Mouse (Mus musculus) stomach, postnatal 0 days (tissue): ENCODE measurements around the gene Slc25a19. TPM values are rescaled to one million over a fixed set of nuclear protein-coding genes. Genes with fewer than 3 reads are reported as not detected.
"Not testable (repeated sequence)": the region's sequence is repeated elsewhere in the genome, so short reads cannot be mapped to it uniquely, and the experiment has no call there.

ENCODE experiments used
- ATAC-seq: fragments of 200-750 bp; cut with Nextera tagmentation; 2 replicates; pipeline ENCODE4 v1.8.0; 2017; ENCODE audit not compliant: low FRiP score, low TSS enrichment
- DNase-seq: peaks from one replicate; pipeline ENCODE4 v3.0.0-alpha.2; 2016; ENCODE audit warnings: low spot score
- H3K27ac ChIP-seq: fragments of 300-500 bp; sonication (generic); replicated peaks from 2 replicates; pipeline ENCODE4 v1.5.1; 2014; ENCODE audit warnings: mild to moderate bottlenecking, control low read depth
- H3K27me3 ChIP-seq: fragments of 300-500 bp; sonication (generic); 2 replicates; pipeline ENCODE4 v1.6.1; 2014; ENCODE audit warnings: low read length; ENCODE audit not compliant: control insufficient read depth, insufficient read depth
- H3K36me3 ChIP-seq: fragments of 300-500 bp; sonication (generic); 2 replicates; pipeline ENCODE4 v1.6.1; 2014; ENCODE audit warnings: low read length, mixed read lengths; ENCODE audit not compliant: control insufficient read depth, insufficient read depth
- H3K4me1 ChIP-seq: fragments of 300-500 bp; sonication (generic); replicated peaks from 2 replicates; pipeline ENCODE4 v1.6.1; 2014; ENCODE audit warnings: antibody characterized with exemption; ENCODE audit not compliant: control insufficient read depth, insufficient read depth
- H3K4me2 ChIP-seq: fragments of 300-500 bp; sonication (generic); replicated peaks from 2 replicates; pipeline ENCODE4 v1.6.1; 2014; ENCODE audit warnings: low read depth, mild to moderate bottlenecking, control low read depth, moderate library complexity
- H3K4me3 ChIP-seq: fragments of 300-500 bp; sonication (generic); 2 replicates; pipeline ENCODE4 v1.5.1; 2014; ENCODE audit warnings: low read depth, low read length, control low read depth
- H3K9ac ChIP-seq: fragments of 300-500 bp; sonication (generic); 2 replicates; pipeline ENCODE4 v1.6.1; 2014; ENCODE audit warnings: mild to moderate bottlenecking, low read length, control low read depth, mixed read lengths
- H3K9me3 ChIP-seq: fragments of 300-500 bp; sonication (generic); 2 replicates; pipeline ENCODE4 v1.6.1; 2016; ENCODE audit warnings: low read length; ENCODE audit not compliant: control insufficient read depth
- CTCF ChIP-seq: IDR thresholded peaks from 2 replicates; pipeline ENCODE4 v1.5.1; 2016; ENCODE audit warnings: antibody characterized with exemption, low read depth, mild to moderate bottlenecking, moderate library complexity
- EP300 ChIP-seq: optimal IDR thresholded peaks from 2 replicates; pipeline ENCODE3; 2016; ENCODE audit warnings: antibody characterized with exemption
- WGBS: fragments of 180-500 bp; shearing (Covaris S2); extraction: QIAGEN DNeasy Blood & Tissue Kit; methylation state at CpG from one replicate; pipeline ENCODE4 v1.1.7; 2014; 5-methylcytosine and 5-hydroxymethylcytosine counted together
- polyA plus RNA-seq: library from polyadenylated mRNA; unstranded; fragments of >200 nt; fragmentation: Nextera tagmentation; extraction: Ambion mirVana; gene quantifications from 2 replicates; pipeline ENCODE4 v1.2.1, GENCODE M21; 2015

Gene Slc25a19
- polyA plus RNA-seq, 1 experiment from 2014 or later, result 14.0 TPM

DNA sequence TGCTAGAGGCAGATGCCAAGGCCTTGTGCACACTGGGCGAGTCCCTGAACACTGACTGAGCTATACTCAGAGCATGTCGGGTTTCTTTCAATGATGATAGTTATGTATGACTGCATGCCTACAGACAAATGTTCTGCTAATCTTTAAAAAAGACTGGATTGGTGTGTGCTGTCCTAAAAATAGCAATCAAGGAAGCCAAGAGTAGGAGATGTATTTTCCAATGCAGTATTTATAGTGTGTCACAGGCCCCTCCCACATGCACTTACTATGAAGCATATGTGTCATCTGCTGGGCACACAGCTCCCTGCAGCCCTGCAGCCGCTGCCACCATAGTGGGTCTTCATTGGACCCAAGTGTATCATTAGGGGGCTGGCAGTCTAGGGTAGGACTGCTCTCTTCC, 25.1 kb upstream of the Slc25a19 start:
- DNase-seq, result no peak
- Histone ChIP-seq H3K9me3 (no peaks in the 10 kb centered on the region), H3K4me3 (no peak overlapping the region), H3K9ac (no peak overlapping the region), H3K27me3 (no peaks in the 10 kb centered on the region), H3K4me2 (no peak overlapping the region), H3K4me1 (0 out of 2 replicates have a peak, but pooled peaks cover 2% of the 10 kb centered on the region), H3K27ac (no peak overlapping the region), H3K36me3 (peaks cover 5% of the 10 kb centered on the region)
- TF ChIP-seq CTCF (no peak), EP300 (no peak)
- ATAC-seq, result no peak
- WGBS, result 67% methylated on average over 3 of the region's 3 CpGs

DNA sequence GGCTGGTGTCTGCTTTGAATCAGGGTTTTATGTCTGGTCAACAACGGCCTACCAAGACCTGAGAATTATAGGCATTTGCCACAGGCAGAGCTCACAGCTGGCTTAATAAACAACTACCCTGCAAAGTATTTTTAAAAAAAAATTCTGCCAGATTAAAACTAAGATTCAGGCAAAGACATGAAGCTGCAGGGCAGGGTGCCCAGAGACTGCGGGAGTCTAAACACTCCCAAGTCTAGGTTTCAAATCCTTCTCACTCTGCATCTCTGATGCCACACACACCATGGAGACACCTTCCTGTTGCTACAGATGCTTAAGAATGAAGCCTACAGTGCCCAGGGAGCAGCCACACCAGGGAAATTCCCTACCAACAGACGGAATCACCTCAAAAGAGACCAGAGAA, 23.6 kb upstream of the Slc25a19 start:
- ATAC-seq, result no peak
- no peaks in the 10 kb centered on the region for H3K9me3 ChIP-seq
- TF ChIP-seq EP300 (no peak), CTCF (no peak)
- WGBS, result 83% methylated on average over 3 of the region's 3 CpGs
- no peak overlapping the region for H3K4me2 ChIP-seq
- no peak for DNase-seq
- peaks cover 9% of the 10 kb centered on the region for H3K36me3 ChIP-seq
- no peak overlapping the region for H3K27ac ChIP-seq
- H3K4me3 ChIP-seq, result no peak overlapping the region
- no peak overlapping the region for H3K9ac ChIP-seq
- 0 out of 2 replicates have a peak, but pooled peaks cover 2% of the 10 kb centered on the region for H3K4me1 ChIP-seq
- no peaks in the 10 kb centered on the region for H3K27me3 ChIP-seq

DNA sequence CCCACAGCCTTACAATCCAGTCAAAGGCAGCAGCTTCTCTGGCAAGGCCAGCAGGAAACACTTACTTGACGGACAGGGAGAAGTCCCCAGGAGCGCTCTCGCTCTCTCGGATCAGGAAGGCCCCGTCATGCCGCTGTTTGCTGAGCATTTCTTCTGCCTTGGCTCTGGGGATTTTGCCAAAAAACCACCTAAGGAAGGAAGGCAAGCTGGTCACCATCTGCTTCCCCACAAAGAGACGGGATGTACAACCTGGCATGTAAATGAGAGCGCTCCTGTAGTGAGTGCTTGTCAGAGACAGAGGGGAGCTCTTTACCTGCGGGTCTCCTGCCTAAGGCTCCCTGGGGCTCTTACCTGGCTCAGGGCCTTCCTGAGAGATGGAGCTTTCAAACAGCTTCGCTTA, 21.6 kb upstream of the Slc25a19 start:
- peaks cover 11% of the 10 kb centered on the region for H3K36me3 ChIP-seq
- WGBS, result 60% methylated on average over 10 of the region's 10 CpGs
- ATAC-seq, result no peak

DNA sequence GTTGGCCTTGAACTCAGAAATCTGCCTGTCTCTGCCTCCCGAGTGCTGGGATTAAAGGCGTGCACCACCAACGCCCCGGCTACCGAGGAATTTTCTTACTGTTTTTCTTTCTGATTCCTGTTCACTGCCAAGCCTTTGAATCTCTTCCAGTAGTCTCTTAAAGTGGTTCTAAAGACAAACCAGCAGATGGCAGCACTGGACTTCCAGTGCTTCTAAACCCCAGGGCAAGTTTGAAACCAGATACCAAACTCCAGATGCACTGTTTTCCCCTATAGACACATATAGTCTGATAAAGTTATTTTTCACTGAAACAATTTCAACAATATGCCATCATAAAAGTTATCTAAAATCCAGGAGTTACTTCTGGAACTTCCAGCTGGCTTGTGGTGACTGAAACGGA, 19.4 kb upstream of the Slc25a19 start:
- H3K36me3 ChIP-seq, result peaks cover 6% of the 10 kb centered on the region; the same call in 1 of the 2 replicates
- H3K27ac ChIP-seq, result no peak overlapping the region
- peak; percentile 66 for DNase-seq
- ATAC-seq, result no peak
- H3K9me3 ChIP-seq, result no peaks in the 10 kb centered on the region
- H3K4me1 ChIP-seq, result no peaks in the 10 kb centered on the region
- H3K27me3 ChIP-seq, result no peaks in the 10 kb centered on the region
- H3K4me2 ChIP-seq, result no peak overlapping the region
- no peak overlapping the region for H3K4me3 ChIP-seq
- TF ChIP-seq EP300 (no peak), CTCF (peak; percentile 89)
- 25% methylated on average over 6 of the region's 6 CpGs for WGBS
- H3K9ac ChIP-seq, result no peak overlapping the region

More for the DNA sequence above, 21.6 kb upstream of the Slc25a19 start:
- Histone ChIP-seq H3K27ac (no peak overlapping the region), H3K9ac (no peak overlapping the region), H3K9me3 (no peaks in the 10 kb centered on the region), H3K4me1 (0 out of 2 replicates have a peak, but pooled peaks cover 2% of the 10 kb centered on the region), H3K4me2 (no peak overlapping the region), H3K27me3 (no peaks in the 10 kb centered on the region), H3K4me3 (no peak overlapping the region)
- TF ChIP-seq EP300, result no peak
- no peak for TF ChIP-seq CTCF
- DNase-seq, result no peak

DNA sequence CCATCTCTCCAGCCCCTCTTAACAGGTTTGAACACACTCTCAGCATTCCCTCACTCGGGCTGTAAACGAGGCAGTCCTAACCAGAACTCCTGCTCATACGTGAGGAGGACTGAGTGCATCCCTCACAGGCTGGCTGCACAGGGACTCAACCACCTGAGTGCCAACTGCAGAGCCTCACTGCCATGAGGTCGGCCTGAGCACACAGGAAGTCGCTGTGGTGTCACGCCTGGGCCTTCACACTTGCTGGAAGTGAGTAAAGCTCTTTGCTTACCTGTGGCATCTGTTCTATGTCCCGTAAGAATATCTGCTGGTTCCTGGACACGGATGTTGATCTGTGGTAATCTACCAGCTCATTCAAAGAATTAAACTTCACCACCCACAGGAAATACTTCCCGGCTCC, 18.3 kb upstream of the Slc25a19 start:
- TF ChIP-seq EP300 (no peak), CTCF (no peak)

DNA sequence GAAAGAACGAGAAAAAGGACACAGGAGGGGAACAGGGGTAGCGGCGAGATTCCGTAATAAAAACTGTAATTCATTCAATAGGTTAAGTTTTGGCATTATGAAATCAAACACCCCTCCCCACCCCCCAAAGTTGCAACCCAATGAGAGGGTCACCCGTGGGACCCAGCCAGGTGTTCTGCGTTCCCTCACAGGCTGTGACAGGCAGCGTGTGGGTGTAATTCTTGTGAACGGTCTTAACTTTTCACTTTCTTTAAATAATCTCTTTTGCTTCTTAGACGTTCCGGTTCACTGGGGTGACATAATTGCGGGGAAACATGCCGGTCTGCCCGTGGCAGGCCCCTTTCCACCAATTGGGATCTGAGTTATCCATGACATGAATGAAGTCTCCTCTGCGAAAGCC, 17.4 kb upstream of the Slc25a19 start:
- not testable (repeated sequence) for H3K4me2 ChIP-seq, H3K27me3 ChIP-seq, H3K36me3 ChIP-seq, DNase-seq, H3K4me3 ChIP-seq, H3K9me3 ChIP-seq, H3K9ac ChIP-seq, H3K27ac ChIP-seq, ATAC-seq, H3K4me1 ChIP-seq
- WGBS, result 60% methylated on average over 14 of the region's 14 CpGs

More for the DNA sequence above, 18.3 kb upstream of the Slc25a19 start:
- no peaks in the 10 kb centered on the region for H3K4me1 ChIP-seq
- WGBS, result 86% methylated on average over 9 of the region's 9 CpGs
- no peaks in the 10 kb centered on the region for H3K9me3 ChIP-seq
- ATAC-seq (no peak), DNase-seq (no peak)
- no peaks in the 10 kb centered on the region for H3K27me3 ChIP-seq
- H3K4me2 ChIP-seq, result no peak overlapping the region
- H3K27ac ChIP-seq, result no peak overlapping the region
- no peak overlapping the region for H3K4me3 ChIP-seq
- peaks cover 6% of the 10 kb centered on the region; the same call in 1 of the 2 replicates for H3K36me3 ChIP-seq
- H3K9ac ChIP-seq, result no peak overlapping the region
